Mouse (Mus musculus) cerebellum, adult 2 months (tissue): Measurements from ENCODE around the gene Cwc25.

Experiments
- CTCF ChIP-seq: fragments of 200-500 bp; IDR thresholded peaks from 2 replicates; pipeline ENCODE4 v1.5.1; 2011; ENCODE audit warnings: low read depth, mild to moderate bottlenecking, control low read depth, low read length, moderate library complexity, borderline replicate concordance; ENCODE audit not compliant: insufficient read depth
- POLR2A ChIP-seq: fragments of 200-500 bp; IDR thresholded peaks from 2 replicates; pipeline ENCODE4 v1.6.1; 2011; ENCODE audit warnings: low read length, control low read depth, borderline replicate concordance; ENCODE audit not compliant: insufficient read depth

DNA sequence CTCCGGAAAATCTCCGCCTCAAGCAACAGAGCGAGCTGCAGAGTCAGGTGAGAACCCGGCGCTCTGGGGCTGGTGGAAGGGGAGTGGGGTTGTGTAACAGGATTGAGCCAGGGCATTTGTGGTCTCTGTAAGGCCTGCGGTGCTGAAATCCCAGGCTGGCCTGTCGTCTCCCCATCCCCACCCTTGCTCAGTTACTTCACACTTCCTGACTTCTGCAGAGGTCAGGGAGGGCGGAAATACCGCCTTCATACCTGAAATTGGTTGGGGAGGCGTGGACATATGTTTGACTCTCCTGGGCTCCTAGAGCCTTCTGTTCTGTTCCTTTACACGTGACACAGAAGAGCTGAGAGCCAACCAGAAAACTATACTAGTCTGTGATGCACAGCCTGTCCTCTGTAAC lies 49.4 kb upstream of the Cwc25 start:
- TF ChIP-seq CTCF (no peak), POLR2A (no peak)
